In the genomic region with DNA sequence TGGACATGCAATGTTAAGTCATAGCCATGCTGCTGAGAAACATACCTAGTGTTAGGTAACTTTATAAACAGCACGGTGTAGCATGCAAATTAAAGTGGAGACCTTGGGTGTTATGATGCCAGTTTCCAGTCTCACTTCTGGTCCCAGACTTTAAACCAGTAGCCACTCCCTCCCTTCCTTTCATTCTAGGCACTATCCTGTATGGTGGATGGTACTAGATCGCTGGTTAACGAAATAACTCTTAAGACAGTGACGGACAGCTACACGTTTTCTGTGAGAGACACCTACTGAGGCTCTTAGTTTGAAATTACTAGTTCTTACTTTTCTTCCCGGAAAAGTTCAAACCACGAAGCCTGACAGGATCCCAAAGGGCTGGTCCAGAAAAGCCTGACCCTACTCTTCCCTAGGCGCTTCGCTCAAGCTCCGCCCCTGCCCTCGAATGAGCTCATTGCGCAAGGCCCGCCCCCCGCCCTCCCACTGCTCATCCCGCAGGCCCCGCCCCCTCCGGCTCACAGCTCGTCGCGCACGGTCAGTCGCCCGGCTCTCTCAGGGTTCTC, we compare ENCODE assay signal across 8 mouse cellular contexts. TPM values are rescaled to one million over a fixed set of nuclear protein-coding genes. Genes with fewer than 3 reads are reported as not detected.
DNase-seq lines count a peak whose midpoint lies in the region; ATAC-seq and TF ChIP-seq lines count a peak whose summit lies in the region.

No protein-coding gene starts in this region.

- peak; percentile 42 for TF ChIP-seq POLR2A in heart, adult 2 months (IDR thresholded peaks at IDR 0.05; ENCODE audit: insufficient read depth, low read depth, low read length)

- intact Hi-C loops in heart, adult 2 months (cut with DNase I): loop anchor here (1.0 kb wide), 1 partner anchor 88 kb away; a partner anchor contains a TSS
- intact Hi-C loops in heart, postnatal 25 days (cut with DNase I): loop anchor here (2.0 to 10.0 kb wide), 3 partner anchors 44 to 200 kb away; a partner anchor contains a TSS

- H3K4me3 ChIP-seq in heart, adult 2 months: peak overlapping the region; percentile 66
- peak overlapping the region; percentile 77 for H3K4me3 ChIP-seq in limb, embryonic 13.5 days
- H3K4me3 ChIP-seq in stomach, embryonic 14.5 days (ENCODE audit: low read depth, low read length): peak overlapping the region; percentile 70

- no peak for TF ChIP-seq EP300 in heart, adult 2 months (IDR thresholded peaks at IDR 0.05; ENCODE audit: insufficient read depth, low read depth, low read length)

- no peak for TF ChIP-seq CTCF in heart, adult 2 months (IDR thresholded peaks at IDR 0.05)

- no peaks in the 10 kb centered on the region; the same call in 1 of the 2 replicates for H3K4me1 ChIP-seq in heart, adult 2 months (ENCODE audit: control insufficient read depth, insufficient read depth, low read length)
- peaks cover 19% of the 10 kb centered on the region for H3K4me1 ChIP-seq in limb, embryonic 13.5 days
- H3K4me1 ChIP-seq in stomach, embryonic 14.5 days (ENCODE audit: control insufficient read depth, insufficient read depth, low read length): peaks cover 8% of the 10 kb centered on the region; the same call in 1 of the 2 replicates

- DNase-seq in heart, adult 2 months: no peak
- no peak for DNase-seq in heart, postnatal 25 days (ENCODE audit: low spot score)
- no peak for DNase-seq in embryo, embryonic 10 days (ENCODE audit: low spot score)
- DNase-seq in natural killer cell, adult 2 months (ENCODE audit: low spot score in 2 of 2): no peak

- no peaks in the 10 kb centered on the region for H3K27me3 ChIP-seq in heart, adult 2 months (ENCODE audit: control insufficient read depth, insufficient read depth, low read length)
- no peaks in the 10 kb centered on the region for H3K27me3 ChIP-seq in limb, embryonic 13.5 days
- no peaks in the 10 kb centered on the region for H3K27me3 ChIP-seq in stomach, embryonic 14.5 days (ENCODE audit: control insufficient read depth, insufficient read depth, low read length)

- H3K9me3 ChIP-seq in limb, embryonic 13.5 days: no peaks in the 10 kb centered on the region
- H3K9me3 ChIP-seq in stomach, embryonic 14.5 days (ENCODE audit: control insufficient read depth, low read depth, low read length): no peaks in the 10 kb centered on the region

- peak overlapping the region; percentile 36 for H3K27ac ChIP-seq in heart, adult 2 months
- 0 out of 2 replicates have a peak overlapping the region, but pooled peaks have one; percentile 88 for H3K27ac ChIP-seq in limb, embryonic 13.5 days
- no peak overlapping the region for H3K27ac ChIP-seq in stomach, embryonic 14.5 days (ENCODE audit: low read length)

- H3K36me3 ChIP-seq in heart, adult 2 months (ENCODE audit: control insufficient read depth, insufficient read depth, low read length): 0 out of 2 replicates have a peak, but pooled peaks cover 2% of the 10 kb centered on the region
- peaks cover 10% of the 10 kb centered on the region for H3K36me3 ChIP-seq in limb, embryonic 13.5 days
- H3K36me3 ChIP-seq in stomach, embryonic 14.5 days (ENCODE audit: control insufficient read depth, insufficient read depth, low read length): peaks cover 2% of the 10 kb centered on the region

- H3K9ac ChIP-seq in heart, adult 2 months (ENCODE audit: low read depth, low read length): peak overlapping the region; percentile 49
- peak overlapping the region; percentile 43 for H3K9ac ChIP-seq in limb, embryonic 13.5 days
- H3K9ac ChIP-seq in stomach, embryonic 14.5 days (replicated peaks; ENCODE audit: low read depth, low read length): no peak overlapping the region

- no peaks in the 10 kb centered on the region for H3K79me2 ChIP-seq in heart, adult 2 months (replicated peaks; ENCODE audit: control insufficient read depth, insufficient read depth, low read length)

- peak; percentile 29 for ATAC-seq in CD4-positive, CD25-positive, alpha-beta regulatory T cell, adult 4 months
- peak; percentile 50 for ATAC-seq in erythroid progenitor cell, adult 5-6 weeks (replicated peaks; ENCODE audit: low FRiP score, poor library complexity, severe bottlenecking)
- peak; percentile 43 for ATAC-seq in limb, embryonic 13.5 days (ENCODE audit: low FRiP score, low read depth)
- peak; percentile 57 for ATAC-seq in stomach, embryonic 14.5 days (ENCODE audit: insufficient number of reproducible peaks, insufficient read depth, low FRiP score, low read depth)

- WGBS in heart, adult 2 months: 1% methylated on average over 23 of the region's 23 CpGs
- under 1% methylated on average over 23 of the region's 23 CpGs for WGBS in limb, embryonic 13.5 days
- WGBS in stomach, embryonic 14.5 days: under 1% methylated on average over 23 of the region's 23 CpGs

- peak overlapping the region; percentile 65 for H3K4me2 ChIP-seq in limb, embryonic 13.5 days (replicated peaks)
- H3K4me2 ChIP-seq in stomach, embryonic 14.5 days (replicated peaks; ENCODE audit: low read depth, low read length): peak overlapping the region; percentile 28

RNA-seq across cellular contexts. Expression of a gene that starts 0.3 kb away (rescaled TPM):
- 1 to 10 TPM; 2.3 to 2.5 TPM for total RNA-seq in heart, adult 2 months (2021)
- 1.6 and 3.0 TPM in 2 replicates for polyA plus RNA-seq in heart, adult 2 months (2012; rRNA removed)
- total RNA-seq in heart, postnatal 25 days (2021): 1 to 10 TPM; 3.2 to 3.5 TPM
- polyA plus RNA-seq in CD4-positive, CD25-positive, alpha-beta regulatory T cell, adult 4 months (2017; shearing (Covaris generic)): 10 to 100 TPM; 43.9 to 52.1 TPM
- total RNA-seq in erythroid progenitor cell, adult 5-6 weeks (2015; ENCODE audit: low replicate concordance): 222 and 280 TPM in 2 replicates
- total RNA-seq in erythroid progenitor cell, adult 5-6 weeks (2017; ENCODE audit: low replicate concordance): 190 and 208 TPM in 2 replicates
- 46.5 TPM in 2 replicates for polyA plus RNA-seq in limb, embryonic 13.5 days (2015; fragmentation: Nextera tagmentation; extraction: Ambion mirVana)
- 47.4 and 48.9 TPM in 2 replicates for polyA plus RNA-seq in stomach, embryonic 14.5 days (2014; fragmentation: Nextera tagmentation; extraction: Ambion mirVana)

RNA-seq across cellular contexts. Expression of a gene that starts 43.9 kb away (rescaled TPM):
- 10 to 100 TPM; 18.1 to 23.0 TPM for total RNA-seq in heart, adult 2 months (2021)
- 4.6 and 11.9 TPM in 2 replicates for polyA plus RNA-seq in heart, adult 2 months (2012; rRNA removed)
- 10 to 100 TPM; 28.0 to 28.3 TPM for total RNA-seq in heart, postnatal 25 days (2021)
- 10 to 100 TPM; 10.2 to 10.7 TPM for polyA plus RNA-seq in CD4-positive, CD25-positive, alpha-beta regulatory T cell, adult 4 months (2017; shearing (Covaris generic))
- 28.1 and 57.8 TPM in 2 replicates for total RNA-seq in erythroid progenitor cell, adult 5-6 weeks (2015; ENCODE audit: low replicate concordance)
- 19.1 and 28.9 TPM in 2 replicates for total RNA-seq in erythroid progenitor cell, adult 5-6 weeks (2017; ENCODE audit: low replicate concordance)
- polyA plus RNA-seq in limb, embryonic 13.5 days (2015; fragmentation: Nextera tagmentation; extraction: Ambion mirVana): 10.5 and 11.4 TPM in 2 replicates
- polyA plus RNA-seq in stomach, embryonic 14.5 days (2014; fragmentation: Nextera tagmentation; extraction: Ambion mirVana): 19.0 and 20.1 TPM in 2 replicates

Comparison
In these comparisons a context has a peak if more than half of its experiments do, and no peak if none do; other contexts are left out.
1. RNA of a gene that starts 0.3 kb away (polyA plus RNA-seq): 43.9 to 52.1 TPM in CD4-positive, CD25-positive, alpha-beta regulatory T cell, adult 4 months, 47.4 to 48.9 TPM in stomach, embryonic 14.5 days and 46.5 TPM in limb, embryonic 13.5 days; 1.6 to 3.0 TPM in heart, adult 2 months; every median in the first group is over 10 times any median in the second.
2. Peak in every context shown above with its lines, with median percentiles within 50 percentile points of each other: H3K4me3 ChIP-seq and ATAC-seq.